Mouse (Mus musculus): Measurements from ENCODE around the gene Ppip5k2.

- no peak for TF ChIP-seq CTCF (IDR thresholded peaks at IDR 0.05; ENCODE audit: low read depth, low read length)
- no peak for TF ChIP-seq POLR2A (IDR thresholded peaks at IDR 0.05; ENCODE audit: borderline replicate concordance, low read depth, low read length)
These were observed 23.9 kb downstream of the Ppip5k2 start for GRCm38 (mm10) chr1:97746261-97746660.

Data from bone marrow macrophage, adult 2 months (primary cell).